Mouse (Mus musculus) embryonic facial prominence, embryonic 12.5 days (tissue): ENCODE measurements around the gene Kcnmb4. TPM values are rescaled to one million over a fixed set of nuclear protein-coding genes. Genes with fewer than 3 reads are reported as not detected.

ENCODE experiments used
- ATAC-seq: fragments of 200-750 bp; cut with Nextera tagmentation; 2 replicates; pipeline ENCODE4 v1.8.0; 2017; ENCODE audit not compliant: insufficient number of reproducible peaks, insufficient read depth, low FRiP score, low TSS enrichment
- H3K27ac ChIP-seq: fragments of 300-500 bp; sonication (generic); 2 replicates; pipeline ENCODE4 v1.5.1; 2016; ENCODE audit warnings: mild to moderate bottlenecking
- H3K27me3 ChIP-seq: fragments of 300-500 bp; sonication (generic); 2 replicates; pipeline ENCODE4 v1.6.1; 2016; ENCODE audit warnings: mild to moderate bottlenecking, moderate library complexity
- H3K36me3 ChIP-seq: fragments of 300-500 bp; sonication (generic); 2 replicates; pipeline ENCODE4 v1.6.1; 2016; ENCODE audit warnings: mild to moderate bottlenecking
- H3K4me1 ChIP-seq: fragments of 300-500 bp; sonication (generic); 2 replicates; pipeline ENCODE4 v1.6.1; 2016
- H3K4me2 ChIP-seq: fragments of 300-500 bp; sonication (generic); replicated peaks from 2 replicates; pipeline ENCODE4 v1.6.1; 2016; ENCODE audit warnings: mild to moderate bottlenecking, moderate library complexity
- H3K4me3 ChIP-seq: fragments of 300-500 bp; sonication (generic); 2 replicates; pipeline ENCODE4 v1.5.1; 2016; ENCODE audit warnings: mild to moderate bottlenecking
- H3K9ac ChIP-seq: fragments of 300-500 bp; sonication (generic); 2 replicates; pipeline ENCODE4 v1.6.1; 2016; ENCODE audit warnings: mild to moderate bottlenecking, moderate library complexity
- H3K9me3 ChIP-seq: fragments of 300-500 bp; sonication (generic); 2 replicates; pipeline ENCODE4 v1.6.1; 2016; ENCODE audit warnings: mild to moderate bottlenecking, moderate library complexity
- WGBS: fragments of 180-500 bp; shearing (Covaris S2); methylation state at CpG from one replicate; pipeline ENCODE4 v1.1.7; 2016; 5-methylcytosine and 5-hydroxymethylcytosine counted together
- polyA plus RNA-seq: library from polyadenylated mRNA; unstranded; fragments of >200 nt; fragmentation: Nextera tagmentation; extraction: Ambion mirVana; gene quantifications from 2 replicates; pipeline ENCODE4 v1.2.1, GENCODE M21; 2016

Gene Kcnmb4
- 16.1 and 17.4 TPM in 2 replicates for polyA plus RNA-seq

GRCm38 (mm10) chr10:116473759-116474549 lies at the start of gene Kcnmb4:
TSS of gene Kcnmb4 (minus strand) at chr10:116473878.
- H3K9me3 ChIP-seq, result peaks cover 3% of the 10 kb centered on the region; the same call in 1 of the 2 replicates
- peak within 1 kb of the TSS; percentile 80 for H3K9ac ChIP-seq
- 0 out of 2 replicates have a peak, but pooled peaks cover 4% of the 10 kb centered on the region for H3K4me1 ChIP-seq
- peak within 1 kb of the TSS; percentile 68 for H3K4me3 ChIP-seq
- peak within 1 kb of the TSS; percentile 91 for H3K4me2 ChIP-seq
- peak within 1 kb of the TSS; percentile 81 for H3K27ac ChIP-seq
- peak; percentile 74 for ATAC-seq
- WGBS, result under 1% methylated on average over 64 of the region's 92 CpGs
- H3K27me3 ChIP-seq, result no peaks in the 10 kb centered on the region
- no peaks in the 10 kb centered on the region for H3K36me3 ChIP-seq

- ATAC-seq, result no peak
- Histone ChIP-seq H3K27ac (no peak overlapping the region), H3K4me2 (no peak overlapping the region), H3K4me1 (no peaks in the 10 kb centered on the region), H3K9ac (no peak overlapping the region), H3K36me3 (no peaks in the 10 kb centered on the region), H3K9me3 (no peaks in the 10 kb centered on the region), H3K27me3 (no peaks in the 10 kb centered on the region), H3K4me3 (no peak overlapping the region)
- WGBS, result 90% methylated on average over 1 of the region's 1 CpGs
These were observed 45.9 kb upstream of the Kcnmb4 start for GRCm38 (mm10) chr10:116519588-116519987.

GRCm38 (mm10) chr10:116515590-116515989 lies 41.9 kb upstream of the Kcnmb4 start:
- Histone ChIP-seq H3K4me3 (no peak overlapping the region), H3K9me3 (no peaks in the 10 kb centered on the region), H3K4me1 (no peaks in the 10 kb centered on the region), H3K27ac (no peak overlapping the region), H3K4me2 (no peak overlapping the region), H3K36me3 (no peaks in the 10 kb centered on the region), H3K9ac (no peak overlapping the region), H3K27me3 (no peaks in the 10 kb centered on the region)
- no peak for ATAC-seq
- WGBS, result 90% methylated on average over 6 of the region's 6 CpGs

GRCm38 (mm10) chr10:116515158-116515557 lies 41.5 kb upstream of the Kcnmb4 start:
- no peak for ATAC-seq
- Histone ChIP-seq H3K36me3 (no peaks in the 10 kb centered on the region), H3K4me1 (no peaks in the 10 kb centered on the region), H3K9ac (no peak overlapping the region), H3K27ac (no peak overlapping the region), H3K4me3 (no peak overlapping the region), H3K4me2 (no peak overlapping the region), H3K27me3 (no peaks in the 10 kb centered on the region), H3K9me3 (no peaks in the 10 kb centered on the region)
- WGBS, result 91% methylated on average over 4 of the region's 4 CpGs

- H3K4me1 ChIP-seq, result no peaks in the 10 kb centered on the region
- H3K4me3 ChIP-seq, result no peak overlapping the region
- H3K27ac ChIP-seq, result no peak overlapping the region
- no peaks in the 10 kb centered on the region for H3K36me3 ChIP-seq
- WGBS, result 51% methylated on average over 7 of the region's 7 CpGs
- H3K9ac ChIP-seq, result no peak overlapping the region
- no peak overlapping the region for H3K4me2 ChIP-seq
- H3K9me3 ChIP-seq, result no peaks in the 10 kb centered on the region
- no peak for ATAC-seq
- no peaks in the 10 kb centered on the region for H3K27me3 ChIP-seq
These were observed 39.6 kb upstream of the Kcnmb4 start for GRCm38 (mm10) chr10:116513254-116513635.

GRCm38 (mm10) chr10:116512521-116513253 lies 39.0 kb upstream of the Kcnmb4 start:
- Histone ChIP-seq H3K9me3 (no peaks in the 10 kb centered on the region), H3K9ac (no peak overlapping the region), H3K27me3 (no peaks in the 10 kb centered on the region), H3K27ac (no peak overlapping the region), H3K36me3 (no peaks in the 10 kb centered on the region), H3K4me3 (no peak overlapping the region), H3K4me2 (no peak overlapping the region), H3K4me1 (no peaks in the 10 kb centered on the region)
- ATAC-seq, result no peak
- 89% methylated on average over 11 of the region's 11 CpGs for WGBS

GRCm38 (mm10) chr10:116505303-116506014 lies 31.8 kb upstream of the Kcnmb4 start:
- 89% methylated on average over 7 of the region's 7 CpGs for WGBS
- H3K9ac ChIP-seq, result no peak overlapping the region
- H3K4me2 ChIP-seq, result no peak overlapping the region
- no peak overlapping the region for H3K4me3 ChIP-seq
- H3K9me3 ChIP-seq, result no peaks in the 10 kb centered on the region
- H3K36me3 ChIP-seq, result no peaks in the 10 kb centered on the region
- no peak overlapping the region for H3K27ac ChIP-seq
- H3K27me3 ChIP-seq, result no peaks in the 10 kb centered on the region
- ATAC-seq, result no peak
- no peaks in the 10 kb centered on the region for H3K4me1 ChIP-seq

- H3K4me3 ChIP-seq, result no peak overlapping the region
- no peaks in the 10 kb centered on the region for H3K9me3 ChIP-seq
- ATAC-seq, result no peak
- no peaks in the 10 kb centered on the region for H3K4me1 ChIP-seq
- 95% methylated on average over 3 of the region's 3 CpGs for WGBS
- H3K36me3 ChIP-seq, result peaks cover 37% of the 10 kb centered on the region
- H3K4me2 ChIP-seq, result no peak overlapping the region
- H3K9ac ChIP-seq, result no peak overlapping the region
- no peak overlapping the region for H3K27ac ChIP-seq
- H3K27me3 ChIP-seq, result no peaks in the 10 kb centered on the region
These were observed 19.1 kb upstream of the Kcnmb4 start for GRCm38 (mm10) chr10:116492768-116493167.

GRCm38 (mm10) chr10:116486895-116487747 lies 13.4 kb upstream of the Kcnmb4 start:
- Histone ChIP-seq H3K9me3 (no peaks in the 10 kb centered on the region), H3K9ac (no peak overlapping the region), H3K36me3 (peaks cover 37% of the 10 kb centered on the region), H3K4me3 (no peak overlapping the region), H3K27ac (no peak overlapping the region), H3K4me2 (no peak overlapping the region), H3K27me3 (no peaks in the 10 kb centered on the region), H3K4me1 (no peaks in the 10 kb centered on the region)
- 82% methylated on average over 10 of the region's 10 CpGs for WGBS
- no peak for ATAC-seq

GRCm38 (mm10) chr10:116481917-116482316 lies 8.2 kb upstream of the Kcnmb4 start:
- Histone ChIP-seq H3K4me2 (no peak overlapping the region), H3K4me3 (no peak overlapping the region), H3K4me1 (no peaks in the 10 kb centered on the region), H3K27me3 (no peaks in the 10 kb centered on the region), H3K9me3 (no peaks in the 10 kb centered on the region; the same call in 1 of the 2 replicates), H3K36me3 (peaks cover 28% of the 10 kb centered on the region), H3K27ac (no peak overlapping the region), H3K9ac (no peak overlapping the region)
- WGBS, result 91% methylated on average over 12 of the region's 12 CpGs
- ATAC-seq, result no peak

GRCm38 (mm10) chr10:116480988-116481387 lies 7.3 kb upstream of the Kcnmb4 start:
- no peak for ATAC-seq
- Histone ChIP-seq H3K4me1 (no peaks in the 10 kb centered on the region), H3K27me3 (no peaks in the 10 kb centered on the region), H3K4me2 (no peak overlapping the region), H3K9me3 (peaks cover 3% of the 10 kb centered on the region; the same call in 1 of the 2 replicates), H3K36me3 (peaks cover 24% of the 10 kb centered on the region; the same call in 1 of the 2 replicates), H3K27ac (no peak overlapping the region), H3K4me3 (no peak overlapping the region), H3K9ac (no peak overlapping the region)
- WGBS, result 93% methylated on average over 5 of the region's 5 CpGs
